In genomic region chr7:80554180-80555021, GRCm38 (mm10) we compare ENCODE assay signal across 8 mouse cellular contexts. TPM values are rescaled to one million over a fixed set of nuclear protein-coding genes. Genes with fewer than 3 reads are reported as not detected.
DNase-seq lines count a peak whose midpoint lies in the region; ATAC-seq and TF ChIP-seq lines count a peak whose summit lies in the region.

No protein-coding gene starts in this region.

- H3K36me3 ChIP-seq in forebrain, postnatal 0 days (ENCODE audit: insufficient read depth): no peaks in the 10 kb centered on the region
- no peaks in the 10 kb centered on the region for H3K36me3 ChIP-seq in forebrain, embryonic 10.5 days (replicated peaks)
- no peaks in the 10 kb centered on the region for H3K36me3 ChIP-seq in heart, embryonic 13.5 days

- H3K4me2 ChIP-seq in forebrain, postnatal 0 days (ENCODE audit: low read depth): no peak overlapping the region
- peak overlapping the region; percentile 18; the same call in 1 of the 2 replicates for H3K4me2 ChIP-seq in heart, embryonic 13.5 days

- no peaks in the 10 kb centered on the region for H3K4me1 ChIP-seq in forebrain, postnatal 0 days (ENCODE audit: insufficient read depth)
- H3K4me1 ChIP-seq in forebrain, embryonic 10.5 days: no peaks in the 10 kb centered on the region
- H3K4me1 ChIP-seq in heart, embryonic 13.5 days: peaks cover 35% of the 10 kb centered on the region

- no peak overlapping the region for H3K9ac ChIP-seq in forebrain, postnatal 0 days
- peak overlapping the region; percentile 56 for H3K9ac ChIP-seq in heart, embryonic 13.5 days

- WGBS in forebrain, postnatal 0 days: 77% methylated on average over 22 of the region's 22 CpGs
- 84% methylated on average over 22 of the region's 22 CpGs for WGBS in forebrain, embryonic 10.5 days
- 52% methylated on average over 22 of the region's 22 CpGs for WGBS in heart, embryonic 13.5 days

- no peaks in the 10 kb centered on the region for H3K27me3 ChIP-seq in forebrain, postnatal 0 days (ENCODE audit: insufficient read depth, low read length)
- H3K27me3 ChIP-seq in forebrain, embryonic 10.5 days (ENCODE audit: poor library complexity, severe bottlenecking): no peaks in the 10 kb centered on the region
- no peaks in the 10 kb centered on the region for H3K27me3 ChIP-seq in heart, embryonic 13.5 days (replicated peaks)

- H3K27ac ChIP-seq in forebrain, postnatal 0 days (ENCODE audit: low read depth, low read length): peak overlapping the region; percentile 66
- H3K27ac ChIP-seq in forebrain, embryonic 10.5 days: no peak overlapping the region
- peak overlapping the region; percentile 81 for H3K27ac ChIP-seq in heart, embryonic 13.5 days (replicated peaks)

- TF ChIP-seq CTCF in forebrain, postnatal 0 days (IDR thresholded peaks at IDR 0.05; ENCODE audit: low read depth): no peak

- ATAC-seq in forebrain, postnatal 0 days: peak; percentile 64
- no peak for ATAC-seq in heart, embryonic 13.5 days (ENCODE audit: extremely low read depth, insufficient number of reproducible peaks, low FRiP score, low TSS enrichment)

- H3K9me3 ChIP-seq in forebrain, postnatal 0 days (ENCODE audit: low read length): no peaks in the 10 kb centered on the region
- no peaks in the 10 kb centered on the region for H3K9me3 ChIP-seq in forebrain, embryonic 10.5 days
- no peaks in the 10 kb centered on the region for H3K9me3 ChIP-seq in heart, embryonic 13.5 days

- DNase-seq in forebrain, postnatal 0 days: peak; percentile 37
- no peak for DNase-seq in forebrain, embryonic 10.5 days (ENCODE audit: extremely low spot score, low spot score)
- DNase-seq in ES-CJ7 (ENCODE audit: low read depth, low spot score): peak; percentile 20
- peak; percentile 43 to 67 for DNase-seq in kidney, postnatal 4 days
- DNase-seq in right cerebral cortex, adult 18-20 months: peak; percentile 40
- DNase-seq in cerebellum, postnatal 14 days: no peak
- DNase-seq in Muller cell, postnatal 12 days (ENCODE audit: inconsistent ontology term): no peak

- no peak overlapping the region for H3K4me3 ChIP-seq in forebrain, postnatal 0 days (ENCODE audit: low read depth, low read length)
- H3K4me3 ChIP-seq in forebrain, embryonic 10.5 days: no peak overlapping the region
- no peak overlapping the region for H3K4me3 ChIP-seq in heart, embryonic 13.5 days

RNA-seq across cellular contexts. Expression of gene Blm, which starts 19.5 kb away (rescaled TPM):
- total RNA-seq in forebrain, postnatal 0 days (2014; rRNA removed): 7.1 and 10.4 TPM in 2 replicates
- polyA plus RNA-seq in forebrain, postnatal 0 days (2015; fragmentation: Nextera tagmentation; extraction: Ambion mirVana): 3.1 and 5.5 TPM in 2 replicates
- polyA plus RNA-seq in forebrain, embryonic 10.5 days (2016; fragmentation: Nextera tagmentation; extraction: Ambion mirVana): 54.7 and 55.9 TPM in 2 replicates
- polyA plus RNA-seq in heart, embryonic 13.5 days (2015; fragmentation: Nextera tagmentation; extraction: Ambion mirVana): 16.4 and 17.1 TPM in 2 replicates

Comparison
In these comparisons a context has a peak if more than half of its experiments do, and no peak if none do; other contexts are left out.
1. DNase-seq: peak in forebrain, postnatal 0 days (single experiment), ES-CJ7 (single experiment), kidney, postnatal 4 days (2 of 2) and right cerebral cortex, adult 18-20 months (single experiment); none in forebrain, embryonic 10.5 days (single experiment), cerebellum, postnatal 14 days (0 of 2) and Muller cell, postnatal 12 days (single experiment).